Mouse (Mus musculus) lung, embryonic 15.5 days (tissue): Measurements from ENCODE around the gene Gja10. TPM values are rescaled to one million over a fixed set of nuclear protein-coding genes. Genes with fewer than 3 reads are reported as not detected.

Experiments
- ATAC-seq: fragments of 200-750 bp; cut with Nextera tagmentation; 2 replicates; pipeline ENCODE4 v1.8.0; 2017; ENCODE audit warnings: moderate number of reproducible peaks, borderline replicate concordance; ENCODE audit not compliant: low FRiP score, low TSS enrichment; ENCODE audit errors: extremely low read depth
- H3K27ac ChIP-seq: fragments of 300-500 bp; sonication (generic); 2 replicates; pipeline ENCODE4 v1.5.1; 2015; ENCODE audit warnings: moderate library complexity, mild to moderate bottlenecking, inconsistent platforms
- H3K27me3 ChIP-seq: fragments of 300-500 bp; sonication (generic); 2 replicates; pipeline ENCODE4 v1.6.1; 2015; ENCODE audit warnings: inconsistent platforms
- H3K36me3 ChIP-seq: fragments of 300-500 bp; sonication (generic); 2 replicates; pipeline ENCODE4 v1.6.1; 2015; ENCODE audit warnings: inconsistent platforms
- H3K4me1 ChIP-seq: fragments of 300-500 bp; sonication (generic); 2 replicates; pipeline ENCODE4 v1.6.1; 2015; ENCODE audit warnings: inconsistent platforms
- H3K4me2 ChIP-seq: fragments of 300-500 bp; sonication (generic); 2 replicates; pipeline ENCODE4 v1.6.1; 2015; ENCODE audit warnings: inconsistent platforms, mild to moderate bottlenecking, moderate library complexity
- H3K4me3 ChIP-seq: fragments of 300-500 bp; sonication (generic); 2 replicates; pipeline ENCODE4 v1.5.1; 2015; ENCODE audit warnings: mild to moderate bottlenecking, inconsistent platforms
- H3K9ac ChIP-seq: fragments of 300-500 bp; sonication (generic); 2 replicates; pipeline ENCODE4 v1.6.1; 2015; ENCODE audit warnings: inconsistent platforms
- H3K9me3 ChIP-seq: fragments of 300-500 bp; sonication (generic); 2 replicates; pipeline ENCODE4 v1.6.1; 2016; ENCODE audit warnings: inconsistent platforms
- WGBS: fragments of 180-500 bp; shearing (Covaris S2); methylation state at CpG from one replicate; pipeline ENCODE4 v1.1.7; 2015; 5-methylcytosine and 5-hydroxymethylcytosine counted together
- polyA plus RNA-seq: library from polyadenylated mRNA; unstranded; fragments of >200 nt; fragmentation: Nextera tagmentation; extraction: Ambion mirVana; gene quantifications from 2 replicates; pipeline ENCODE4 v1.2.1, GENCODE M21; 2015

The Gja10 gene
- not detected in 2 replicates for polyA plus RNA-seq

DNA sequence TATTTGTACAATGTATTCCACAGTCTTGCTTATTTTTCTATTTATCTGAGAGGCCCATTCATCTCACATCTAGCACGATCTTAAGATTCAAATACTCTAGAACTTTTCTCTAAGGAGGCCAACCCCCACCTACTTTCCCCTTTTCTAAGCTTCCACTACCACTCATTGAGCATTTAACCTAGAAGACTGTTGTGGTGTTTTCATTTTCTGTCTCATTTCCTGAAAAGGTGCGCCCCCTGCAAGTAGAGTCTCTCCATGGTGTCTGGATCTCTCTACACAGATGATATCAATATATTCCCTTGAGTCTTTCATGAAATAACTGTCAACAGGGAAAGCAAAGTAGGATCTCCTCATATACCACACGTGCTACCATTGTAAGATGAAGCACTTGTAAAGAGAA lies at the start of gene Gja10:
Gene Gja10, minus strand, starts transcription at position 101 of the 400 bp plus-strand sequence.
- H3K27ac ChIP-seq = no peak within 1 kb of the TSS
- no peak within 1 kb of the TSS for H3K4me3 ChIP-seq
- 63% methylated on average over 3 of the region's 3 CpGs for WGBS
- H3K4me1 ChIP-seq = no peaks in the 10 kb centered on the region
- no peaks in the 10 kb centered on the region for H3K27me3 ChIP-seq
- H3K36me3 ChIP-seq = no peaks in the 10 kb centered on the region
- no peak within 1 kb of the TSS for H3K9ac ChIP-seq
- no peaks in the 10 kb centered on the region for H3K9me3 ChIP-seq
- no peak for ATAC-seq
- no peak within 1 kb of the TSS for H3K4me2 ChIP-seq

- no peak for ATAC-seq
- no peak overlapping the region for H3K9ac ChIP-seq
Measured at GRCm38 (mm10) chr4:32651669-32652068, 49.1 kb upstream of the Gja10 start.

GRCm38 (mm10) chr4:32621637-32622036 lies 19.1 kb upstream of the Gja10 start:
- peaks cover 9% of the 10 kb centered on the region; the same call in 1 of the 2 replicates for H3K36me3 ChIP-seq
- H3K9me3 ChIP-seq = no peaks in the 10 kb centered on the region
- no peak overlapping the region for H3K4me2 ChIP-seq
- H3K9ac ChIP-seq = no peak overlapping the region
- no peak overlapping the region for H3K4me3 ChIP-seq
- peaks cover 14% of the 10 kb centered on the region; the same call in 1 of the 2 replicates for H3K4me1 ChIP-seq
- H3K27ac ChIP-seq = no peak overlapping the region
- no peaks in the 10 kb centered on the region for H3K27me3 ChIP-seq
- no peak for ATAC-seq

More at GRCm38 (mm10) chr4:32651669-32652068, 49.1 kb upstream of the Gja10 start:
- H3K27me3 ChIP-seq = no peaks in the 10 kb centered on the region
- 0 out of 2 replicates have a peak, but pooled peaks cover 2% of the 10 kb centered on the region for H3K4me1 ChIP-seq
- H3K27ac ChIP-seq = no peak overlapping the region
- H3K9me3 ChIP-seq = no peaks in the 10 kb centered on the region
- no peak overlapping the region for H3K4me3 ChIP-seq
- no peak overlapping the region for H3K4me2 ChIP-seq
- H3K36me3 ChIP-seq = peaks cover 29% of the 10 kb centered on the region
- 61% methylated on average over 5 of the region's 5 CpGs for WGBS

DNA sequence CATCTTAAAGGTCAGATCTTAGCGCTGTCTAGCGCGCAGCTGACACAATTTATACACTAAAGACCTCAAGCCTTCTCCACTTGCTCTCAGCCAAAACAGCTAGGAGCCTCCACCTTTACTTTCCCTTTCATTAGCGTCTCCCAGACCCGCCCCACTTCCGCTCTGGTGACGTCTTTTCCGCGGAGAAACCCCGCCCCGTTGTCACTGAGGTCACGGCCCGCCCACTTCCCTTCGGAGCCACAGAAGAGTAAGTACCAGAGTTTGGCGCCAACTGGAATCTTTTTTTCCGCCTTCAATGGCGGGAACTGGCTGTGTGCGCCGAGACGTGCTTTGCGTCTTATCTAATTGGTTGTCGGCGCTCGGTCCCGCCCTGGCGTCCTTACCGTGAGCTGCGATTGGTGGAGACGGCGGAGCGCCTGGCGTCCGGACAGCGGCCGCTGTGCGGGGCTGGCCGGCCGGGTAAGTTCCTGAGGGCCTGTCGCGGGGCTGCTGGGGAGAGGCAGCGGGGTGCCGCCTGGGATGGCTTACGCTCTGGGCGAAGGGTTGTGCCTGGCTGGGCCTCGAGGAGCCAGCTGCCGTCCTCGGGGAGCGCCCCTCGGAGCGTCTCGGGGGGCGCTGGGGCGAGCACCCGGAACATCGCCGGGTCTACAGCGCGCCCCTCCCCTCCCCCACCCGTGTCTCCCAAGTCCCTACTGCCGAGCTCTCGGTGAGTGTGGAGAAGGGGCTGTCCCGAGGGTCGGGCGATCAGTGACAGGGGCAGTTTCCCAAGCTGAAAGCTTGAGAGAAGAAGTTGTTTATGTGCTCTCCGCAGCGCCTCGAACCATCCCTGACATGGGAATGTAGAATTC lies 12.7 kb upstream of the Gja10 start, which contains the start of gene Casp8ap2:
Gene Casp8ap2, plus strand, starts transcription at position 418 of the 848 bp plus-strand sequence.
- Histone ChIP-seq H3K9ac (peak within 1 kb of the TSS; percentile 86), H3K27ac (peak within 1 kb of the TSS; percentile 85), H3K4me2 (peak within 1 kb of the TSS; percentile 76), H3K9me3 (no peaks in the 10 kb centered on the region), H3K4me1 (peaks cover 18% of the 10 kb centered on the region), H3K36me3 (no peaks in the 10 kb centered on the region), H3K27me3 (no peaks in the 10 kb centered on the region), H3K4me3 (peak within 1 kb of the TSS; percentile 91)
- WGBS = under 1% methylated on average over 67 of the region's 67 CpGs
- peak; percentile 99 for ATAC-seq

DNA sequence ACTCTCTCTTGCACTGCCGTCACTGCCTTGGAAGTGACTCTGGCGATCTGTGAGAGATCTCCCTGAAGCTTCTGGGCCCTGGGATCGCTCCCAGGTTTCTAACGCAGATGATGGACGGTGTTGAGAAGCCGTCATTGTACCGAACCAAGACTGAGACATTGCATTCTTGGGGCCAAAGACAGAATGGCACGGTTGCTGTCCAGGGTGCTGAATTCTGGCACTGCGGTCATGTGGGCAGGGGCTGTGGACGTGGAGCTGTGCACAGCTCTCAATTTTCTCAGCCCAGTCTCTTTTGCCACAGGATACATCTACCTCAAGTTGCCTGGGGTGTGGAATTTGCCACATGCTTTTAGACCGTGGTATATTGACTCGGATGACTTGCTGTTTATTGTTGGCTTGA lies 1.4 kb downstream of the Gja10 start:
- no peak for ATAC-seq
- no peak overlapping the region for H3K27ac ChIP-seq

DNA sequence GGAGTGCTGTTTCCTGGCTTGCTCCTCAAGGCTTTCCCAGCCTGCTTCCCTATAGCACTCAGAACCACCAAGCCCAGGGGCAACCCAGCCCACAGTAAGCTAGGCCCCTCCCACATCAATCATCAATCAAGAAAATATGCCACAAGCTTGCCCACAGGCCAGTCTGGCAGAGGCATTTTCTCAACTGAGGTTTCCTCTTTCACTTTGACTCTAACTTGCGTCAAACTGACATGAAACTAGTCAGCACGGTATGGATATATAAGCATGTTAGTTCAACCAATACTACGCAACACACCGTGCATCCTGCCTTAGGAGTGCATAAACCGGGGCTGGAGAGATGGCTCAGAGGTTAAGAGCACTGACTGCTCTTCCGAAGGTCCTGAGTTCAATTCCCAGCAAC lies 14.3 kb downstream of the Gja10 start:
- no peak overlapping the region for H3K4me2 ChIP-seq
- H3K9me3 ChIP-seq = no peaks in the 10 kb centered on the region
- 81% methylated on average over 6 of the region's 6 CpGs for whole genome bisulfite sequencing
- ATAC-seq = no peak
- no peak overlapping the region for H3K4me3 ChIP-seq
- H3K36me3 ChIP-seq = no peaks in the 10 kb centered on the region
- no peak overlapping the region for H3K9ac ChIP-seq
- H3K4me1 ChIP-seq = no peaks in the 10 kb centered on the region
- no peaks in the 10 kb centered on the region for H3K27me3 ChIP-seq
- no peak overlapping the region for H3K27ac ChIP-seq

More for the DNA sequence above, 1.4 kb downstream of the Gja10 start:
- no peak overlapping the region for H3K4me3 ChIP-seq
- no peaks in the 10 kb centered on the region for H3K27me3 ChIP-seq
- no peak overlapping the region for H3K4me2 ChIP-seq
- 18% methylated on average over 12 of the region's 12 CpGs for WGBS
- no peaks in the 10 kb centered on the region for H3K4me1 ChIP-seq
- no peaks in the 10 kb centered on the region for H3K36me3 ChIP-seq
- H3K9ac ChIP-seq = no peak overlapping the region
- no peaks in the 10 kb centered on the region for H3K9me3 ChIP-seq

- Histone ChIP-seq H3K9ac (no peak overlapping the region), H3K4me3 (no peak overlapping the region), H3K36me3 (no peaks in the 10 kb centered on the region), H3K27ac (no peak overlapping the region), H3K9me3 (no peaks in the 10 kb centered on the region), H3K4me2 (no peak overlapping the region), H3K4me1 (no peaks in the 10 kb centered on the region), H3K27me3 (no peaks in the 10 kb centered on the region)
- 83% methylated on average over 5 of the region's 5 CpGs for WGBS
- no peak for ATAC-seq
Measured at GRCm38 (mm10) chr4:32587543-32587942, 15.0 kb downstream of the Gja10 start.

- Histone ChIP-seq H3K4me2 (no peak overlapping the region), H3K4me3 (no peak overlapping the region), H3K9ac (no peak overlapping the region), H3K27me3 (no peaks in the 10 kb centered on the region), H3K9me3 (no peaks in the 10 kb centered on the region), H3K27ac (no peak overlapping the region), H3K4me1 (no peaks in the 10 kb centered on the region), H3K36me3 (no peaks in the 10 kb centered on the region)
- WGBS = 10% methylated on average over 9 of the region's 9 CpGs
- ATAC-seq = no peak
Measured at GRCm38 (mm10) chr4:32586596-32586995, 16.0 kb downstream of the Gja10 start.

GRCm38 (mm10) chr4:32584181-32584580 lies 18.4 kb downstream of the Gja10 start:
- H3K4me1 ChIP-seq = no peaks in the 10 kb centered on the region
- no peaks in the 10 kb centered on the region for H3K36me3 ChIP-seq
- 43% methylated on average over 6 of the region's 6 CpGs for WGBS
- H3K27me3 ChIP-seq = no peaks in the 10 kb centered on the region
- no peak overlapping the region for H3K4me2 ChIP-seq
- no peaks in the 10 kb centered on the region for H3K9me3 ChIP-seq
- 0 out of 2 replicates have a peak overlapping the region, but pooled peaks have one; percentile 15 for H3K27ac ChIP-seq
- no peak overlapping the region for H3K9ac ChIP-seq
- ATAC-seq = peak; percentile 64; the same call in 1 of the 2 replicates
- H3K4me3 ChIP-seq = no peak overlapping the region

- no peaks in the 10 kb centered on the region for H3K36me3 ChIP-seq
- no peak overlapping the region for H3K27ac ChIP-seq
- no peak overlapping the region for H3K4me3 ChIP-seq
- H3K9ac ChIP-seq = no peak overlapping the region
- no peaks in the 10 kb centered on the region for H3K4me1 ChIP-seq
- WGBS = 79% methylated on average over 8 of the region's 8 CpGs
- ATAC-seq = no peak
- no peaks in the 10 kb centered on the region for H3K27me3 ChIP-seq
- H3K4me2 ChIP-seq = no peak overlapping the region
- no peaks in the 10 kb centered on the region for H3K9me3 ChIP-seq
Measured at GRCm38 (mm10) chr4:32579850-32580249, 22.7 kb downstream of the Gja10 start.

DNA sequence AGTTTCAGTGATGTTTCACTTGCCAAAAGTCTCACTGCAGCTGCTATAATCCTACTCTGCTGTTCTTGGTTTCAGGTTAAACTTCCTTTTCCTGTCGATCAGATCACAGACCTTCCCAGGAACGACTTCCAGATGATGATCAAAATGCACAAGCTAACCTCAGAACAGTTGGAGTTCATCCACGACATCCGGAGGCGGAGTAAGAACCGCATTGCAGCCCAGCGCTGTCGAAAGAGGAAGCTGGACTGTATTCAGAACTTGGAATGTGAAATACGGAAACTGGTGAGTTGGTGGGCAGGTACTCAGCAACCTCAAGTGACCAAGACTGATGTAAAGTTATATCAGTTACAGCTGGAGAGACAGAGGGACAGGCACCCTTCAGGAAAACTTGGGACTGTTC lies 27.4 kb downstream of the Gja10 start:
- ATAC-seq = no peak
- WGBS = 56% methylated on average over 9 of the region's 9 CpGs
- H3K4me1 ChIP-seq = 0 out of 2 replicates have a peak, but pooled peaks cover 6% of the 10 kb centered on the region
- H3K36me3 ChIP-seq = no peaks in the 10 kb centered on the region
- no peak overlapping the region for H3K9ac ChIP-seq
- no peaks in the 10 kb centered on the region for H3K9me3 ChIP-seq
- no peak overlapping the region for H3K4me3 ChIP-seq
- H3K4me2 ChIP-seq = no peak overlapping the region
- no peak overlapping the region for H3K27ac ChIP-seq
- H3K27me3 ChIP-seq = no peaks in the 10 kb centered on the region

- 0 out of 2 replicates have a peak, but pooled peaks cover 10% of the 10 kb centered on the region for H3K4me1 ChIP-seq
- H3K4me2 ChIP-seq = no peak overlapping the region
- no peak for ATAC-seq
Measured at GRCm38 (mm10) chr4:32574604-32575003, 28.0 kb downstream of the Gja10 start.

More at GRCm38 (mm10) chr4:32574604-32575003, 28.0 kb downstream of the Gja10 start:
- no peak overlapping the region for H3K9ac ChIP-seq
- no peak overlapping the region for H3K27ac ChIP-seq
- H3K4me3 ChIP-seq = no peak overlapping the region
- WGBS = 83% methylated on average over 1 of the region's 1 CpGs
- H3K27me3 ChIP-seq = no peaks in the 10 kb centered on the region
- no peaks in the 10 kb centered on the region for H3K36me3 ChIP-seq
- H3K9me3 ChIP-seq = no peaks in the 10 kb centered on the region
